Mouse (Mus musculus) neural tube, embryonic 14.5 days (tissue): ENCODE results near the gene Samd13. TPM values are rescaled to one million over a fixed set of nuclear protein-coding genes. Genes with fewer than 3 reads are reported as not detected.

ENCODE experiments used
- ATAC-seq: fragments of 200-750 bp; cut with Nextera tagmentation; 2 replicates; pipeline ENCODE4 v1.8.0; 2017; ENCODE audit warnings: low read depth, mild to moderate bottlenecking, moderate TSS enrichment, moderate library complexity
- H3K27ac ChIP-seq: fragments of 300-500 bp; sonication (generic); 2 replicates; pipeline ENCODE4 v1.5.1; 2014; ENCODE audit warnings: low read depth, mild to moderate bottlenecking, control low read depth, low read length, moderate library complexity, mixed read lengths
- H3K27me3 ChIP-seq: fragments of 300-500 bp; sonication (generic); 2 replicates; pipeline ENCODE4 v1.6.1; 2014; ENCODE audit warnings: low read length; ENCODE audit not compliant: control insufficient read depth, insufficient read depth
- H3K36me3 ChIP-seq: fragments of 300-500 bp; sonication (generic); 2 replicates; pipeline ENCODE4 v1.6.1; 2014; ENCODE audit warnings: low read length, mixed read lengths; ENCODE audit not compliant: control insufficient read depth, insufficient read depth
- H3K4me1 ChIP-seq: fragments of 300-500 bp; sonication (generic); 2 replicates; pipeline ENCODE4 v1.6.1; 2014; ENCODE audit warnings: low read length; ENCODE audit not compliant: control insufficient read depth, insufficient read depth
- H3K4me2 ChIP-seq: fragments of 300-500 bp; sonication (generic); 2 replicates; pipeline ENCODE4 v1.6.1; 2014; ENCODE audit warnings: mild to moderate bottlenecking, low read depth, low read length, control low read depth
- H3K4me3 ChIP-seq: fragments of 300-500 bp; sonication (generic); 2 replicates; pipeline ENCODE4 v1.5.1; 2014; ENCODE audit warnings: low read depth, low read length, control low read depth, mixed read lengths
- H3K9ac ChIP-seq: fragments of 300-500 bp; sonication (generic); replicated peaks from 2 replicates; pipeline ENCODE4 v1.6.1; 2014; ENCODE audit warnings: low read depth, mild to moderate bottlenecking, control low read depth, low read length, mixed read lengths
- H3K9me3 ChIP-seq: fragments of 300-500 bp; sonication (generic); 2 replicates; pipeline ENCODE4 v1.6.1; 2016; ENCODE audit warnings: low read length; ENCODE audit not compliant: control insufficient read depth
- WGBS: fragments of 180-500 bp; shearing (Covaris S2); extraction: QIAGEN DNeasy Blood & Tissue Kit; methylation state at CpG from one replicate; pipeline ENCODE4 v1.1.7; 2014; 5-methylcytosine and 5-hydroxymethylcytosine counted together
- polyA plus RNA-seq: library from polyadenylated mRNA; unstranded; fragments of >200 nt; fragmentation: Nextera tagmentation; extraction: Ambion mirVana; gene quantifications from 2 replicates; pipeline ENCODE4 v1.2.1, GENCODE M21; 2014

Gene Samd13
- polyA plus RNA-seq, 1 experiment from 2014 or later, result 0.43 TPM

- Histone ChIP-seq H3K9ac (no peak overlapping the region), H3K27ac (no peak overlapping the region), H3K4me3 (no peak overlapping the region), H3K36me3 (no peaks in the 10 kb centered on the region), H3K27me3 (no peaks in the 10 kb centered on the region), H3K9me3 (no peaks in the 10 kb centered on the region), H3K4me1 (no peaks in the 10 kb centered on the region), H3K4me2 (no peak overlapping the region)
- WGBS, result 96% methylated on average over 1 of the region's 1 CpGs
- no peak for ATAC-seq
Observed at GRCm38 (mm10) chr3:146658061-146658639, 27.2 kb downstream of the Samd13 start.

DNA sequence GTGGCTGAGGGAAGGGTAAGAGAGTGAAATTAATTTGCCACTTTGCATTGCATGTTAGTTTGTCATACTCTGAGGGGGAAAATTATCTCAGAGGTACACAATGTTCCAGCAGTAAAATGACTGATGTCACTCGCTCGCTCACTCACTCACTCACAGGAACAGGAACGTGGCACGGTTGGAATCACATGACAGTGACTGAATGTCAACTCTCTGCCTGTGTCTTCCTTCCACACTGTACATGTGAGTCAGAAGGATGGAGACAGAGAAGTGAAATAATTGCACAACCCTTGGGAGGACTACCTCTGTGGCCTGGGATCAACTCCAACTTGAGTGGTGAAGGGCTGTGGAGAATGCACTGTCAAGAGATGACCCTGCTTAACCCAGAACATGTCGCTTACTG, 28.0 kb downstream of the Samd13 start:
- Histone ChIP-seq H3K36me3 (no peaks in the 10 kb centered on the region), H3K9me3 (no peaks in the 10 kb centered on the region), H3K9ac (no peak overlapping the region), H3K27ac (no peak overlapping the region), H3K4me2 (no peak overlapping the region), H3K4me3 (no peak overlapping the region), H3K4me1 (no peaks in the 10 kb centered on the region), H3K27me3 (no peaks in the 10 kb centered on the region)
- no peak for ATAC-seq
- 92% methylated on average over 5 of the region's 5 CpGs for WGBS

GRCm38 (mm10) chr3:146655111-146655577, 30.2 kb downstream of the Samd13 start:
- Histone ChIP-seq H3K4me2 (no peak overlapping the region), H3K27me3 (no peaks in the 10 kb centered on the region), H3K4me3 (no peak overlapping the region), H3K9ac (no peak overlapping the region), H3K36me3 (no peaks in the 10 kb centered on the region), H3K27ac (no peak overlapping the region), H3K9me3 (no peaks in the 10 kb centered on the region), H3K4me1 (no peaks in the 10 kb centered on the region)
- no peak for ATAC-seq
- WGBS, result 70% methylated on average over 2 of the region's 2 CpGs

DNA sequence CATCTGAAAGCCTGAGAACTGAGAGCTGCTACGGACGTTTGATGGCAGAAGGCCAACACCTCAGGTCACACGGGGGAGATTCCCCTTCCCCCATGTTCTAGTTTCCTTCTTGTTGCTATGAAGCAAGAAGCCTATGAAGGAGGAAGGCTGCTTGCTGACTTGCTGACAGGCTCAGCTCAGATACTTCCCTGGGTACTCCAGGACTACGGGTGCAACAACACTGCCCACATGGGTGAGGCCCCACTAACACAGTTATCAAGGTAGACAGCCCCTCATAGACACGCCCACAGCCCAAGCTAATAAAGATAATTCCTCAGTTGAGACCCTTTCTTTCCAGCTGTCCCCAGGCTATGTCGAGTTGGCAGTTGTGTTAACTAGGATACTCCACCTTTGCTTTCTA, 31.7 kb downstream of the Samd13 start:
- no peak overlapping the region for H3K4me3 ChIP-seq
- ATAC-seq, result no peak
- H3K27ac ChIP-seq, result no peak overlapping the region
- H3K27me3 ChIP-seq, result no peaks in the 10 kb centered on the region
- H3K36me3 ChIP-seq, result no peaks in the 10 kb centered on the region
- 79% methylated on average over 6 of the region's 6 CpGs for WGBS
- no peaks in the 10 kb centered on the region for H3K4me1 ChIP-seq
- H3K4me2 ChIP-seq, result no peak overlapping the region
- H3K9ac ChIP-seq, result no peak overlapping the region
- H3K9me3 ChIP-seq, result no peaks in the 10 kb centered on the region

GRCm38 (mm10) chr3:146652431-146652830, 33.0 kb downstream of the Samd13 start:
- Histone ChIP-seq H3K27me3 (no peaks in the 10 kb centered on the region), H3K9ac (no peak overlapping the region), H3K4me1 (no peaks in the 10 kb centered on the region), H3K27ac (no peak overlapping the region), H3K4me3 (no peak overlapping the region), H3K9me3 (no peaks in the 10 kb centered on the region), H3K36me3 (no peaks in the 10 kb centered on the region), H3K4me2 (no peak overlapping the region)
- WGBS, result 90% methylated on average over 5 of the region's 5 CpGs
- no peak for ATAC-seq

DNA sequence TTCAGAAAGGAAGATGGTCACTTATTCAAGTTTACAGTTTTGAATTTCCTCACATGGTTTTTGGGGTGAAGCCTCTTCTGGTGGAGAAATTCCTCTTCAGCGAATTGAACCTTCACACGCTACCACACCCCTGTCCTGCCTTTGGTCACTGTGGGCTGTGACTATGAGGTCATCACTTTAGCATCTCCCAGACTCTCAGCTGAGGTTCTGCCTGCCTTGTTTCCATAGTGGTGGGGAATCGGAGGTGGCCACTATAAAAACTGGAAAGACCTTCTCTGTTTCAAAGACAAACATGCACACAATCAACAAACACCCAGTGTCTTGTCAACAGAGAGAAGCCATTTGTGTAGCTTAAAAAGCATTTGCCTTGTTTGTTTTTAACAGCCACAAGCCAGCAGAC, 34.2 kb downstream of the Samd13 start, which contains the start of gene 4930503B20Rik:
TSS of gene 4930503B20Rik (minus strand) at position 101 of the 400 bp plus-strand sequence.
- Histone ChIP-seq H3K9ac (no peak within 1 kb of the TSS), H3K4me1 (no peaks in the 10 kb centered on the region), H3K27me3 (no peaks in the 10 kb centered on the region), H3K27ac (no peak within 1 kb of the TSS), H3K9me3 (no peaks in the 10 kb centered on the region), H3K36me3 (no peaks in the 10 kb centered on the region), H3K4me2 (no peak within 1 kb of the TSS), H3K4me3 (no peak within 1 kb of the TSS)
- ATAC-seq, result no peak
- 90% methylated on average over 3 of the region's 3 CpGs for WGBS

DNA sequence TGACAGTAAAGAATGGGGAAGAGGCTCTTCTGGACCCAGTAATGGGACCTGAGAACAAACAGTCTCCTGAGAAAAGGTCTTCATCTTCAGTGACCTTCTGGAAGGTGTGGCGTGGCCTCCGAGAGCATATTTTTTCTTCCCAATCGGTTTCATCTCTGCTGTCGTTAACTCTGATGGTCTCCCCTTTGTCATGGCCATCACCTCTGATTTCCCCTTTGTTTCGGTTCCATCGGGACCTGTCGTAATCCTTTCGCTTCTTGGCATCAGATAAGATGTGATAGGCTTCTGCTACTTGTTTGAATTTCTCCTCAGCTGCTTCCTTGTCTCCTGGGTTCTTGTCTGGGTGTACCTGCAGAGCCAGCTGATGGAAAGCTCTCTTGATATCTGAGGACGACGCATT, 34.7 kb downstream of the Samd13 start:
- ATAC-seq, result no peak
- H3K4me1 ChIP-seq, result no peaks in the 10 kb centered on the region
- no peak overlapping the region for H3K4me2 ChIP-seq
- no peak overlapping the region for H3K9ac ChIP-seq
- no peak overlapping the region for H3K4me3 ChIP-seq
- H3K27me3 ChIP-seq, result no peaks in the 10 kb centered on the region
- no peaks in the 10 kb centered on the region for H3K9me3 ChIP-seq
- H3K27ac ChIP-seq, result no peak overlapping the region
- H3K36me3 ChIP-seq, result no peaks in the 10 kb centered on the region
- WGBS, result 92% methylated on average over 10 of the region's 10 CpGs

DNA sequence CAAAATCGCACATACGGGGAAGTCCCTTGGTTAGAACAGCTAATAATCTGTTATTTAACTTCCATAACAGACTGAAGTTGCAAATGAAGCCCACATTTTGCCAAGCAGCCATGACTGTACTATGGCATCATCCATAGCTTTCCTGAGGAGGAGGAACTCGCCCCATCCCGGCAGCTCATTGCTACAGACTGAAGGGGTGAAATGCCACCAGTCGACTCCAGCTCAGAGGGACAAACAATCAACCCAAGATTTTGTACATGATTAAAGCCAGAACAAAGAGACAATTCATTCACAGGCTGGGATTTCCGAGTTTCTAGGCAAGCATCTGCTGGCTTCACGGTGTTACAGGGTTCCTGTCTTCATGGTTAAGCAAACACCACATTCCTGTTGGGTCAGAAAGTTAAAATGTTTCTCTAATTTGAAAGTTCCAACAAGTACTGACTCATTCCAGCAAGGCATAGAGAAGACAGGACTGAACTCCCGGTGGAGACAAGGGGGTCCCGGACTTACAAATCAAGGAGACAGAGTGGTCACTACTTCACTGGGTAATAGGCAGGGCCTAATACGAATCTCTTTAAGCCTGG, 36.0 kb downstream of the Samd13 start:
- Histone ChIP-seq H3K9me3 (no peaks in the 10 kb centered on the region), H3K9ac (no peak overlapping the region), H3K27ac (no peak overlapping the region), H3K27me3 (no peaks in the 10 kb centered on the region), H3K4me1 (no peaks in the 10 kb centered on the region), H3K4me3 (no peak overlapping the region), H3K4me2 (no peak overlapping the region), H3K36me3 (no peaks in the 10 kb centered on the region)
- WGBS, result 80% methylated on average over 10 of the region's 10 CpGs
- ATAC-seq, result no peak

GRCm38 (mm10) chr3:146641818-146642427, 43.5 kb downstream of the Samd13 start:
- H3K27ac ChIP-seq, result no peak overlapping the region
- no peaks in the 10 kb centered on the region for H3K27me3 ChIP-seq
- no peaks in the 10 kb centered on the region for H3K4me1 ChIP-seq
- H3K9ac ChIP-seq, result no peak overlapping the region
- no peak for ATAC-seq
- no peak overlapping the region for H3K4me3 ChIP-seq
- H3K36me3 ChIP-seq, result no peaks in the 10 kb centered on the region
- 52% methylated on average over 4 of the region's 4 CpGs for WGBS
- H3K4me2 ChIP-seq, result no peak overlapping the region
- no peaks in the 10 kb centered on the region for H3K9me3 ChIP-seq
